Mouse (Mus musculus): Measurements from ENCODE around the gene Cadm2. TPM values are rescaled to one million over a fixed set of nuclear protein-coding genes. Genes with fewer than 3 reads are reported as not detected.

Gene Cadm2
- under 1 TPM; 0.39 to 0.60 TPM for total RNA-seq (2021)
- long read RNA-seq, experiment 1, result 0 reads
- long read RNA-seq, experiment 2, result 0 reads

GRCm38 (mm10) chr16:67620826-67621505 is at the start of gene Cadm2:
Gene Cadm2, minus strand, starts transcription at chr16:67620908.
- DNase-seq (ENCODE audit: low spot score in 2 of 2), result peak; percentile 84 to 89

DNA sequence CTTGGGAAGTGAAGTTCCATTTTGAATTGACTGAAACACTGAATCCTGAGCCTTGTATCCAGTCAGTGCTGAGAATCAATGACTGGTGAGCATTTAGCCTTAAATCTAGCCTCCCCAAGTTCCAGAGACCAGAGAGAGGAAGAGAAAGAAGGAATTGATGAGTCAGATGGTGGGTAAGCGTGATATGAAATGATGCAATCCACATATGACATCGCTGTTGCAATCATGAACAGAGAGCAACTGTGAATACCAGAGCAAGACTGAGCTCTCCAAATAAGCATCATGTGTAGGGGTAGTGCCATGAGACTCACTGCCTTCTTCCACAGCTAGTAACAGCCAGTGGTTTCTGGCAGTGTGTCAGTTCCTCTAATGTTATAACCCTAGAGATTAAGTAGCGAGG is 26.2 kb upstream of the Cadm2 start:
- no peak for DNase-seq (ENCODE audit: low spot score in 2 of 2)

GRCm38 (mm10) chr16:67643651-67644050 is 22.9 kb upstream of the Cadm2 start:
- DNase-seq (ENCODE audit: low spot score in 2 of 2), result no peak

GRCm38 (mm10) chr16:67619906-67620781 is 564 bp downstream of the Cadm2 start:
- DNase-seq (ENCODE audit: low spot score in 2 of 2), result peak; percentile 39 to 54

DNA sequence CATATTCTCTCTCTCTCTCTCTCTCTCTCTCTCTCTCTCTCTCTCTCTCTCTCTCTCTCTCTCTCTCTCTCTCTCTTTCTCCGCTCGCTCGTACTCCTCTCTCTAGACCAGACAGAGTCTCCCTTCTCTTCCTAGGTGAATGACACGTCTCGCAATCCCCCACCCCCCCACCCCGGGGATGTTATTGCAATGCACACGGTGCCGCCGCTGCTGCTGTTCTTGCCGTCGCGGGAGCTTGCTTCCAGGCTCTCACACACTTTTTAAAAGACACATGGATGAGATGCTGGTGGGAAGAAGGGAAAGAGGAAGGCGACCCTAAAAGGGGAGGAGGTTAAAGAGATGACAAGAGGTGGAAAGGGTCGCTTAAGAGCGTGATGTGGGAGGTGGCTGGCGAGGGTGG is 1.3 kb downstream of the Cadm2 start:
- no peak for DNase-seq (ENCODE audit: low spot score in 2 of 2)

- DNase-seq (ENCODE audit: low spot score in 2 of 2), result no peak
These were observed 1.9 kb downstream of the Cadm2 start for GRCm38 (mm10) chr16:67618817-67619216.

- DNase-seq (ENCODE audit: low spot score in 2 of 2), result no peak
These were observed 2.9 kb downstream of the Cadm2 start for GRCm38 (mm10) chr16:67617811-67618210.

- no peak for DNase-seq (ENCODE audit: low spot score in 2 of 2)
These were observed 3.5 kb downstream of the Cadm2 start for GRCm38 (mm10) chr16:67617256-67617655.

DNA sequence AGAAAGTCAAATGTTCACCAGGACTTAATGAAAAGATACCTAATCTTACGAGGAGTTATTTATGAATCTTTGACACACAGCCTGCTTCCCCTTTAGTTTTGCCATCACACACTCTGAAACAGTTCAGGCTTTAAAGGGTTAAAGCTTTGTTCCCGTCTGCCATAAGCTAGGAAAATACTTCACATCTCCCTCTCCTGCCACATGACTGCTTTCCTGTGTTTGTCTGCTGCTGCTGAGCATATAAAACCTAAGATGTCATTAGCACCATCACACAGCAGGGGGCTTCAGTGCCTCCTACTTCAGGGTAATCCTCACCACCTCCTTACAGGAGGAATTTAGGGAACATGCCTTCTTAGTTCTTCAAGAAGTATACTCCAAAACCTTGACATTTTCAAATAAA is 6.8 kb downstream of the Cadm2 start:
- no peak for DNase-seq (ENCODE audit: low spot score in 2 of 2)

DNA sequence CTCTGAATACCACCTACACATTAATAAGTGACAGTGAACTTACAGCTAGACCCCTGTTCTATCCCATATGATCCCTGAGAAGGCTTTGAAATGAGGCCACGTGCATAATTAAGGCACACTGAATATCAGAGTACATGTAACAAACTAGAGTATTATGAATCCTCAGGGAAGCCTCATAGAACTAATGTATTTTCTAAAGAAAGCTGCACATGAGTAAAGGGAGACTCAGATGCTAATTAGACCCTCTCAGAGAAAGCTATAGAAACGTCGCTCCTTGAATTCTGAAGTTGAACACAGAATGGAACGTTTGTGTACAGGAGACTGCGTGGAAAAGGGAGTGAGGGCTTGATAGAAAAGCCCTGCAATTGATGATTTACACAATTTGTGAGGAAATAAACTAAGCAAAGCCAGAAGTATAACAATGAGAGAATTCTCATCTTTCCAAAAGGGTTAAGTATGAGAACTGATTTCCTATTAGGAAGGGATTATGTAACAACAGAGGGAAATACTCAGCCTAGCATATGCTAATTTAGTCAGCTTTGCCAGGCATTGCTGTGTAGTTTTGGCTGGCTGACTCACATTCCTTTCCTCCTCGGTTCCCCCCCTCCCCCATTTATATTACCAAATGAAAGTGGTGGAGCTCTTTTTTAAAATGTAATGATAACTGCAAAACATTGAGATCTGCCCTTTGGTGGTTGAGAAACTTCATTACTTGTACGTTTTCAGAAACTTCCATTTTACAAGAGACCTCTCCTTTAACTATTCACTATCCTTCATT is 9.6 kb downstream of the Cadm2 start:
- DNase-seq (ENCODE audit: low spot score in 2 of 2), result no peak

- no peak for DNase-seq (ENCODE audit: low spot score in 2 of 2)
These were observed 11.6 kb downstream of the Cadm2 start for GRCm38 (mm10) chr16:67609116-67609515.

GRCm38 (mm10) chr16:67608499-67608898 is 12.2 kb downstream of the Cadm2 start:
- DNase-seq (ENCODE audit: low spot score in 2 of 2), result no peak

GRCm38 (mm10) chr16:67605661-67606060 is 15.0 kb downstream of the Cadm2 start:
- no peak for DNase-seq (ENCODE audit: low spot score in 2 of 2)

DNA sequence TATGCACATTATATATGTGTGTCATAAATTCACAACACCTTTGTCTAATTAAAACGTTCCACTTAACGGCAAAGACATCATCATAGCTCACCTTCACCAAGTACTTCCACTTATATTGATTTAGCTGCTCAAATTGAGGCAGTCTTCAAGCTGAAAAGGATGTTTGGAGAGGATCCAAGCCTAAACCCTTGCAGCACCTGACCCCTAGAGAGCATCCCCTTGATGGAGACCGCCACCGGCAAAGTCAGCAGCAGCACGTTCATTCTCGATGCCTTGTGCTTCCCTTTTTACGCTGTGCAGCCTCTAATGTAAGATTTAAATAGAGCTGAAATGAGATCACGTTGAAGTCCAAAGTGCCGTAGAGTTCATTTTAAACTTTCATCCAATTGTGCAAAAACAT is 20.7 kb downstream of the Cadm2 start:
- no peak for DNase-seq (ENCODE audit: low spot score in 2 of 2)

- DNase-seq (ENCODE audit: low spot score in 2 of 2), result no peak
These were observed 21.9 kb downstream of the Cadm2 start for GRCm38 (mm10) chr16:67598841-67599240.

DNA sequence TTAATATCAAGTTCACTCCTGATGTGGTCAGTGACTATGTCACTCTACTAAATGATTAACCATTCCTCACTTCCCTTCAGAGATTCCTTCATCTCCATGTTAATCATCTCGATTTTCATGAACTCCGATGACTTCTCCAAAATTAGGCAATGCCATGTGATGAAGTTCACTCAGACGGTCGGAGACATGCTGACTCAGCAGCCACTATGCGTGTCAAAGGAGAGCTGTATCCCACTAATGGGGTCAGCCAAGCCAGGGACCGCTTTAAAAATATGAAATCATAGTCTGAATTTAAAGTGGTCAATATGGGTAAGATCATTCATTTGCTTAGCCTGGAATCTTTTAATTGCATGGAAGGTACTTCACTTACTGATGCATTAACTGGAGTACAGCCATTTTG is 29.7 kb downstream of the Cadm2 start:
- DNase-seq (ENCODE audit: low spot score in 2 of 2), result no peak

GRCm38 (mm10) chr16:67578842-67579517 is 41.7 kb downstream of the Cadm2 start:
- no peak for DNase-seq (ENCODE audit: low spot score in 2 of 2)

GRCm38 (mm10) chr16:67575557-67575956 is 45.2 kb downstream of the Cadm2 start:
- DNase-seq (ENCODE audit: low spot score in 2 of 2), result no peak

DNA sequence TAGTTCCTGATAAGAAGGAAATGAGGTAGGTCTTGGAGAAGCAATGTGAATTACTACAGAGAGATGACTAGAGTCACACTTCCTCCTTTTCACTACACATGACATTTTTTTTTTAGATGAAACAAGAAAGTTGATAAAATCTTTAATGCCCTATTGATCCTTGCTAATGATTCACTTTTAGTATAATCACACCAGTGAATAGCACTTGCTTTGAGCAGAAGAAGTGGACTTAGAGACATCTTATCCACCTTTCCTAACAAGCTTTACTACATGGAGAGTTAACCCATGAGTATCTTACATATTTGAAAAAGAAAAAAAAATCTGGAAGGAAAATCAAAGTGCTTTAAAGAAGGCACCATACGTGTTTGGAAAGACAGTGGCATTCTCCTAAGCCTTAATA is 93.7 kb downstream of the Cadm2 start:
- DNase-seq (ENCODE audit: low spot score in 2 of 2), result no peak

- no peak for DNase-seq (ENCODE audit: low spot score in 2 of 2)
These were observed 95.8 kb downstream of the Cadm2 start for GRCm38 (mm10) chr16:67524878-67525277.

GRCm38 (mm10) chr16:67518311-67518710 is 102.4 kb downstream of the Cadm2 start:
- DNase-seq (ENCODE audit: low spot score in 2 of 2), result no peak
